Mouse (Mus musculus): ENCODE results near the gene Prickle2.

DNA sequence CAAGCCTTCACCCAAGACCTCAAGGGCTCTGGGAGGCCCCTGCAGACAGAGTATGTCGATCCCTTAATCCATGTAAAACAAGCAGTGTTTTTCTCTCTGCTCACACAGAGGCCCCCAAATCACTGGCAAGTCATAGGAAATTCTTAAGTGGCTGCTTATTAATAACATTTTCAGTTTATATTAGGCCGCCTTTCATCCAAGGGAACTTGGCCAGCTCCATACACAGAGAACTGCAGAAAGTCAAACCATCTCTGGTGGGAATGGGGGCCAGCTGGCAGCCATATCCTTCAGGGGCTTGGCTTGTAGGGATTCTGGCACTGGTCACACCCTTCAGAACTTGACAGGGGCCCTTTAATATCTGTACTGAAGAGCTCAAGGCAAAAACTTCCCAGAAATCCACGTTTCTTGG lies 237.6 kb downstream of the Prickle2 start:
- TF ChIP-seq CTCF (IDR thresholded peaks at IDR 0.05; ENCODE audit: low read depth) (no peak), EP300 (IDR thresholded peaks at IDR 0.05; ENCODE audit: low read depth) (no peak)

All from heart, postnatal 0 days (tissue).